Mouse (Mus musculus) embryonic facial prominence, embryonic 11.5 days (tissue): ENCODE data around the gene Nfe2l1. TPM values are rescaled to one million over a fixed set of nuclear protein-coding genes. Genes with fewer than 3 reads are reported as not detected.

ENCODE experiments used
- ATAC-seq: fragments of 200-750 bp; cut with Nextera tagmentation; replicated peaks from 2 replicates; pipeline ENCODE4 v1.8.0; 2017; ENCODE audit warnings: low read depth; ENCODE audit not compliant: insufficient number of reproducible peaks, low FRiP score, low TSS enrichment
- DNase-seq: peaks from one replicate; pipeline ENCODE4 v3.0.0-alpha.2; 2015; ENCODE audit warnings: low spot score
- H3K27ac ChIP-seq: fragments of 300-500 bp; sonication (generic); replicated peaks from 2 replicates; pipeline ENCODE4 v1.5.1; 2014; ENCODE audit warnings: mild to moderate bottlenecking, low read depth, low read length, control low read depth
- H3K27me3 ChIP-seq: fragments of 300-500 bp; sonication (generic); 2 replicates; pipeline ENCODE4 v1.6.1; 2014; ENCODE audit warnings: mild to moderate bottlenecking, low read length, moderate library complexity, mixed read lengths; ENCODE audit not compliant: control insufficient read depth, insufficient read depth
- H3K36me3 ChIP-seq: fragments of 300-500 bp; sonication (generic); replicated peaks from 2 replicates; pipeline ENCODE4 v1.6.1; 2014; ENCODE audit warnings: low read depth, mild to moderate bottlenecking, low read length, moderate library complexity, mixed read lengths; ENCODE audit not compliant: control insufficient read depth, insufficient read depth
- H3K4me1 ChIP-seq: fragments of 300-500 bp; sonication (generic); 2 replicates; pipeline ENCODE4 v1.6.1; 2014; ENCODE audit warnings: low read length, mixed read lengths; ENCODE audit not compliant: control insufficient read depth, insufficient read depth
- H3K4me2 ChIP-seq: fragments of 300-500 bp; sonication (generic); 2 replicates; pipeline ENCODE4 v1.6.1; 2014; ENCODE audit warnings: low read depth, mild to moderate bottlenecking, control low read depth, low read length, moderate library complexity
- H3K4me3 ChIP-seq: fragments of 300-500 bp; sonication (generic); 2 replicates; pipeline ENCODE4 v1.5.1; 2014; ENCODE audit warnings: low read depth, low read length, control low read depth
- H3K9ac ChIP-seq: fragments of 300-500 bp; sonication (generic); replicated peaks from 2 replicates; pipeline ENCODE4 v1.6.1; 2014; ENCODE audit warnings: mild to moderate bottlenecking, control low read depth, low read length
- H3K9me3 ChIP-seq: fragments of 300-500 bp; sonication (generic); replicated peaks from 2 replicates; pipeline ENCODE4 v1.6.1; 2016; ENCODE audit warnings: mild to moderate bottlenecking, low read length, inconsistent platforms, mixed read lengths; ENCODE audit not compliant: control insufficient read depth
- WGBS: fragments of 180-500 bp; shearing (Covaris S2); extraction: QIAGEN DNeasy Blood & Tissue Kit; methylation state at CpG from one replicate; pipeline ENCODE4 v1.1.7; 2014; 5-methylcytosine and 5-hydroxymethylcytosine counted together
- polyA plus RNA-seq: library from polyadenylated mRNA; unstranded; fragments of >200 nt; fragmentation: Nextera tagmentation; extraction: Ambion mirVana; gene quantifications from 2 replicates; pipeline ENCODE4 v1.2.1, GENCODE M21; 2014

Gene Nfe2l1
- polyA plus RNA-seq, 1 experiment from 2014 or later, result 32.5 TPM

DNA sequence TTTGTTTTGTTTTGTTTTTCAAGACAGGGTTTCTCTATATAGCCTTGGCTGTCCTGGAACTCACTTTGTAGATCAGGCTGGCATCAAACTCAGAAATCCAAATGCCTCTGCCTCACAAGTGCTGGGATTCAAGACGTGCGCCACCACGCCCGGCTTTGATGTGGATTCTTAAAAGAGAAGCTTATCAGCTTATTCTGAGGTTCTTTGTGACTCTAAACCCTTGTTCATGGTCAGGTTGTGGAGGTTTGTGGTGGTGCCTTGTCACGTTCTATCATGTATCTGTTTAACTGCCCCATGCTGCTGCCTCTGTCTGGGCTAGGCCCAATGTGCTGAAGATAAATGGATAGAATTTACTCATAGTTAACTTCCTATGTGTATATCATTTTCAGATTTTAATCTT, 24.2 kb downstream of the Nfe2l1 start:
- no peaks in the 10 kb centered on the region; the same call in none of the 2 replicates for H3K36me3 ChIP-seq
- no peak overlapping the region for H3K27ac ChIP-seq
- ATAC-seq (no peak), DNase-seq (no peak)
- H3K9ac ChIP-seq, result no peak overlapping the region
- no peaks in the 10 kb centered on the region for H3K27me3 ChIP-seq
- H3K4me1 ChIP-seq, result no peaks in the 10 kb centered on the region
- WGBS, result 96% methylated on average over 5 of the region's 5 CpGs
- H3K4me3 ChIP-seq, result no peak overlapping the region
- no peak overlapping the region for H3K4me2 ChIP-seq
- H3K9me3 ChIP-seq, result no peaks in the 10 kb centered on the region

DNA sequence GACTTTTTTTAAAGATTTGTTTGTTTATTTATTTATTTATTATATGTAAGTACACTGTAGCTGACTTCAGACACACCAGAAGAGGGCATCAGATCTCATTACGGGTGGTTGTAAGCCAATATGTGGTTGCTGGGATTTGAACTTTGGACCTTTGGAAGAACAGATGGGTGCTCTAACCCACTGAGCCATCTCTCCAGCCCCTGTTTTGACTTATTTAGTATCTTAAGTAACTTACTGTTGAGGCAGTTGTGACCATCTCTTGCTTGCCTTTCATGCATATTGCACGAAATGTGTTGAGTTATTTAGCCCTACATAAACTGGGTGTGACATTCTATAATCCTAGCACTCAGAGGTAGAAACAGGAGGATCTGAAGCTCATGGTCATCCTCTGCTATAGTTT, 30.3 kb downstream of the Nfe2l1 start:
- ATAC-seq, result no peak
- no peak overlapping the region for H3K4me2 ChIP-seq
- no peaks in the 10 kb centered on the region for H3K9me3 ChIP-seq
- peaks cover 4% of the 10 kb centered on the region for H3K36me3 ChIP-seq
- H3K27me3 ChIP-seq, result no peaks in the 10 kb centered on the region
- no peaks in the 10 kb centered on the region for H3K4me1 ChIP-seq
- DNase-seq, result no peak
- no peak overlapping the region for H3K9ac ChIP-seq
- H3K4me3 ChIP-seq, result no peak overlapping the region
- no peak overlapping the region for H3K27ac ChIP-seq
- 90% methylated on average over 2 of the region's 2 CpGs for WGBS

DNA sequence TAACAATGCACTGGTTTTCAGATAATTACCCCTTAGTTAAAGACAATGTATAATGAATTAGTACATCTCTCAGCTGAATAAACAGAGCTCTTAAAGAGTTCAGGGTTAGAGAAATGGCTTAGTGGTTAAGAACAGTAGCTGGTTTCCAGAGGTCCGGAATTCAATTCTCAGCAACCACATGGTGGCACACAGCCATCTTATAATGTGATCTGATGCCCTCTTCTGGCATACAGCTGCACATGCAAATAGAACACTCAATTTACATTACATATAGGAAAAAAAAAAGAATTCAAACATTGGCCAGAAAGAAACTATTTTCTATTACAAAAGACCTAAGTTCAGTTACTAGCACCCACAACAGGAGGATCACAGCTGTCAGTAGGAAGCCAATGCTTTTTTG, 33.2 kb downstream of the Nfe2l1 start:
- 92% methylated on average over 1 of the region's 1 CpGs for WGBS
- peaks cover 4% of the 10 kb centered on the region for H3K36me3 ChIP-seq

DNA sequence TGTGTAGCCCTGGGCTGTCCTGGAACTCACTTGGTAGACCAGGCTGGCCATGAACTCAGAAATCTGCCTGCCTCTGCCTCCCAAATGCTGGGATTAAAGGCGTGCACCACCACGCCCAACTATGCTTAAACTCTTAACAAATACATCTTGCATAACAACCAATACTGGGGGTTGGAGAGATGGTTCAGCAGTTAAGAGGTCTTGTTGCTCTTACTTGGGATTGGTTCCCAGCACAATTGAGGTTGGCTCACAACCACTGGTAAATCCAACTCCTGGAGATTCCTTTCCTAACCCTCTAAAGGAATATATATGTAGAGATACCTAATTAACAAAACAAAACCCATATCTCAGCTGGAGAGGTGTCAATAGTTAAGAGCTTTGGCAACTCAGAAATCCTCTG, 33.7 kb downstream of the Nfe2l1 start:
- Histone ChIP-seq H3K36me3 (peaks cover 5% of the 10 kb centered on the region), H3K4me1 (no peaks in the 10 kb centered on the region; the same call in 1 of the 2 replicates), H3K27ac (no peak overlapping the region), H3K4me2 (no peak overlapping the region), H3K27me3 (no peaks in the 10 kb centered on the region), H3K4me3 (no peak overlapping the region), H3K9ac (no peak overlapping the region), H3K9me3 (no peaks in the 10 kb centered on the region)
- DNase-seq (no peak), ATAC-seq (no peak)
- WGBS, result 98% methylated on average over 2 of the region's 2 CpGs

More for the DNA sequence above, 33.2 kb downstream of the Nfe2l1 start:
- Histone ChIP-seq H3K27me3 (no peaks in the 10 kb centered on the region), H3K9ac (no peak overlapping the region), H3K9me3 (no peaks in the 10 kb centered on the region), H3K4me2 (no peak overlapping the region), H3K4me3 (no peak overlapping the region), H3K27ac (no peak overlapping the region), H3K4me1 (no peaks in the 10 kb centered on the region; the same call in 1 of the 2 replicates)
- DNase-seq, result no peak
- ATAC-seq, result no peak

DNA sequence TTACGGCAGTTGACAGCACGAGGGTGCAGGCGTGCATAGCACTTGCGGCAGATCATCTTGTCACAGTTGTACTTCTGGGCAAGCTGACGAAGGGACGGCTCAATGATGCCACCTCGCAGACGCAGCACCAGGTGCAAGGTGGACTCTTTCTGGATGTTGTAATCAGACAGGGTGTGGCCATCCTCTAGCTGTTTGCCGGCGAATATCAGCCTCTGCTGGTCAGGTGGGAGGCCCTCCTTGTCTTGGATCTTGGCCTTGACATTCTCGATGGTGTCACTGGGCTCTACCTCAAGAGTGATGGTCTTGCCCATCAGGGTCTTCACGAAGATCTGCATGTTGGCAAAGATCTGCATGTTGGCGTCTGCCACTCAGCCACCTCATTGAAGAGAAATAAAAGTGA, 34.3 kb downstream of the Nfe2l1 start:
- H3K36me3 ChIP-seq, result peaks cover 6% of the 10 kb centered on the region; the same call in 1 of the 2 replicates
- no peak overlapping the region for H3K27ac ChIP-seq
- H3K9ac ChIP-seq, result no peak overlapping the region
- H3K4me3 ChIP-seq, result no peak overlapping the region
- no peaks in the 10 kb centered on the region for H3K27me3 ChIP-seq
- H3K9me3 ChIP-seq, result no peaks in the 10 kb centered on the region
- 97% methylated on average over 13 of the region's 13 CpGs for WGBS
- ATAC-seq (no peak), DNase-seq (no peak)
- H3K4me1 ChIP-seq, result no peaks in the 10 kb centered on the region; the same call in 1 of the 2 replicates
- no peak overlapping the region for H3K4me2 ChIP-seq

DNA sequence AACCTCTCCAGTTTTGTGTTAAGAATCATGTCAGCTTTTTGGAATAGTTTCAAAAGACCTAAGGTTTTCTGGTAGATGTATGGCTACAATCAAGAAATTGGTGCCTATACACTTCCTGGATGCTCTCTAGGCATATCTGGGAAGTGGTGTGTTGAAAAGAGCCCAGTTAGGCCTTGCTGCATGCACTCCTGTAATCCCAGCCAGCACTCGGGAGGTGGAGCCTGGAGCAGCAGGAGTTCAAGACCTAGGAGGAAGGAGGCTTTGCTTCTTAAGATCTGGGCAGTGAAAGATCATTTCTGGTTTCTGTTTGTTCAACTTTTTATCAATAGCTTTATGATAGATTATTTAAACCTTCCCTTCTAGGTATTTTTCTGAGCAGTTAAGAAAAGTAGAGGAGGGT, 39.1 kb downstream of the Nfe2l1 start:
- H3K9me3 ChIP-seq, result no peaks in the 10 kb centered on the region
- H3K4me1 ChIP-seq, result no peaks in the 10 kb centered on the region; the same call in 1 of the 2 replicates
- no peak overlapping the region for H3K9ac ChIP-seq
- H3K36me3 ChIP-seq, result peaks cover 6% of the 10 kb centered on the region; the same call in 1 of the 2 replicates
- no peak for DNase-seq
- no peak for ATAC-seq
- no peak overlapping the region for H3K27ac ChIP-seq
- H3K4me3 ChIP-seq, result peak overlapping the region; percentile 95
- H3K4me2 ChIP-seq, result peak overlapping the region; percentile 68
- H3K27me3 ChIP-seq, result no peaks in the 10 kb centered on the region
- WGBS, result 16% methylated on average over 1 of the region's 1 CpGs

DNA sequence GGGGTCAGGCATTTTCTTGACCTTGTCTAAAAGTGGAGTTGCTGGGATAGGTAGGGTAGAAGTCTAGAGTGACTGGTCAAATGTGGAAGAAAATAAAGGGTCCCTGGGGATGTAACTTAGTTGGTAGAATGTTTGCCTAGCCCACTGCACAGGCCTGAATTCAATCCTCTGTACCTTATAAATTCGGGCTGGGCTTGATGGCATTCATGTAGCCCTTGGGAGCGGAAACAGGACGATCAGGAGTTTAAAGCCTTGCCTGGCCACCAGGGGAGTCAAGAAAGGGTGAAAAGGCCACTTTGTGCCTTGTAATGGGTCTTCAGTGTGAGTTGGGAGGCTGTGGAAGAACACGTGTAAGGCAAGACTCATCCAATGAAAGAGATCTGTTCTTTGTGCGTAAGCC, 39.8 kb downstream of the Nfe2l1 start:
- no peak for ATAC-seq
- Histone ChIP-seq H3K9ac (peak overlapping the region; percentile 98), H3K4me3 (peak overlapping the region; percentile 95), H3K9me3 (no peaks in the 10 kb centered on the region), H3K27ac (no peak overlapping the region; the same call in 1 of the 2 replicates), H3K4me1 (no peaks in the 10 kb centered on the region; the same call in 1 of the 2 replicates), H3K27me3 (no peaks in the 10 kb centered on the region), H3K36me3 (peaks cover 2% of the 10 kb centered on the region; the same call in 1 of the 2 replicates), H3K4me2 (peak overlapping the region; percentile 68)
- 12% methylated on average over 5 of the region's 5 CpGs for WGBS
- peak; percentile 43 for DNase-seq

DNA sequence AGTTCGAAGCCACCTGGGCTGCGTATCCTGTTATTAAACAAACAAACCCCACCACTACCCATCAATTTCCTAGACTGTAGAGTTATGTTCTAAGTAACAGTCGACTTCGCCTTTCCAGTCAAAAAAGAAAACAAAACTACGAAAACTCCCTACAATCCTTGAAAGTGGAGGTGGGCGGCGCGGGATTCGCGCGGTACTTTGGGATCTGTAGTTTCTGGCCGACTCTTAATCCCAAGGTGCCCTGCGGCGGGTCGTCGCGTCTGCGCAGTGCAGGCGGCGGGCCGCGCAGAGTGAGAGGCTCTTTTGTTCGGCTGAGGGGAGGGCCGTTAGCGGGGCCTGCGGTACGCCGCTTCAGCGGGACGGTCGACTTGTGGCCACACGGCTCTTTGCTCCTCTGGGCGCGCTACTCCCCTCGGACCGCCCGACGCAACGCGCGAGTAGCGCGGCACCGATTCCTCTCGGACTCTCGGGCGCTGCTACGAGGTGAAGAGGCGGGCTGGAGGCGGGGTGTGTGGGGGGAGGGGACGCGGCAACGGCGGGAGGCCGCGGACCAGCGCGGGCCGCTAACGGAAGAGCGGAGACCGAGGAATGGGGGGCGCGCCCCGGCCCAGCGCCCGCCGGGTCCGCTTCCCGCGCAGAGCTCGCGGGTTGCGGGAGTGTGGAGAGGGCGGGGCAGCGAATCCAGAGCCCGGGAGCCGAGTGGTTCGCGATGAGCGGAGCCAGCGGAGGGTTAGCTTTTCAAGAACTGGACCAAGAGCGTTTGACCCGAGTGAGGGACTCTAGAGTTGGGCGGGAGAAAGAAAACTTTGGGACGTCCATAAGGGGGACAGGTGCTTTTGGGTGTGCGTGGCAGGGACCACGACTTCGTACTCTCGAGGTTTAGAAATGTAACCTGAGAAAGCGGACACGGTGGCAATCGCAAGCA, 40.6 kb downstream of the Nfe2l1 start, which contains the start of gene Cbx1:
Gene Cbx1 (plus strand): TSS at position 257 of the 925 bp plus-strand sequence.
- peak within 1 kb of the TSS; percentile 68 for H3K4me2 ChIP-seq
- H3K27me3 ChIP-seq, result no peaks in the 10 kb centered on the region
- H3K9me3 ChIP-seq, result no peaks in the 10 kb centered on the region
- DNase-seq (peak; percentile 96), ATAC-seq (peak; percentile 96)
- H3K4me1 ChIP-seq, result no peaks in the 10 kb centered on the region; the same call in 1 of the 2 replicates
- peak within 1 kb of the TSS; percentile 95 for H3K27ac ChIP-seq
- H3K9ac ChIP-seq, result peak within 1 kb of the TSS; percentile 98
- H3K36me3 ChIP-seq, result peaks cover 2% of the 10 kb centered on the region; the same call in 1 of the 2 replicates
- H3K4me3 ChIP-seq, result peak within 1 kb of the TSS; percentile 95
- WGBS, result 2% methylated on average over 93 of the region's 93 CpGs
